Mouse (Mus musculus) testis, adult 2 months (tissue): ENCODE results near the gene Nr1h2.

Experiments used
- CTCF ChIP-seq: fragments of 200-500 bp; IDR thresholded peaks from 2 replicates; pipeline ENCODE4 v1.5.1; 2012; ENCODE audit warnings: low read depth, mild to moderate bottlenecking, inconsistent platforms, low read length, moderate library complexity; ENCODE audit not compliant: control insufficient read depth, insufficient read depth, insufficient replicate concordance
- POLR2A ChIP-seq: fragments of 200-500 bp; IDR thresholded peaks from 2 replicates; pipeline ENCODE4 v1.6.1; 2012; ENCODE audit warnings: low read depth, mild to moderate bottlenecking, inconsistent platforms, low read length, moderate library complexity; ENCODE audit not compliant: control insufficient read depth

DNA sequence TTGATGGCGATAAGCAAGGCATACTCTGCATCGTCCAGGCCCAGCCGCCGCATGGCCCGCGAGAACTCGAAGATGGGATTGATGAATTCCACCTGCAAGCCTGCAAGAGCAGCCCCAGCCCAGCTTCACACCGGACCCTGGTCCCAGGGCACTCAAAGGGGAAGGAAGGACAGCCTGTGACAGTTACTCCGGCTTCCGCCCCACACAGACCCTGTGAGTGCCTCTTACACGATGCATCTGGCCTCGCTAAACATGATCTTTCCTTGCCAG lies 3.4 kb downstream of the Nr1h2 start:
- TF ChIP-seq POLR2A (no peak), CTCF (no peak)
